Mouse (Mus musculus): ENCODE results near the gene Olfr944.

Olfr944 gene

GRCm38 (mm10) chr9:39201620-39202019, at the start of gene Olfr944:
TSS of gene Olfr944 (plus strand) at chr9:39201920.
- no peak for DNase-seq

DNA sequence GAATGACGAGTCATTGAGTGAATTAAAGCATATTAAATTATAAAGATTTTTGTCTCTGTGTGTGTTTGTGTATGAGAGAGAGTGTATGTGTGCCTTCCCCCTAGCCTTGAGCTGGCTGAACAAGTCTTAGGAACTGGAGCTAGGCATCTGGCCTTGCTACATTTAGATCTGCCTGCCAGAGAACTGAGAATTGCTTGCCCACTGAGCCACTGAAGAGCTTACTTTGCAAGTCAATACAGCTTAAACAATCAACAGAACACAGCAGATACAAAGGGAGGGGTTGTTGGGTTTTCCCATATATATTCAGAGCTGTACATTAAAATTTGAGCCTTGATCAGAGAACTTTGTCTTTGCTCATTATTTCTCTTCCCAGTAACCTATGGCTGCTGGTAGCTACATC, 49.3 kb upstream of the Olfr944 start:
- DNase-seq = peak; percentile 22

DNA sequence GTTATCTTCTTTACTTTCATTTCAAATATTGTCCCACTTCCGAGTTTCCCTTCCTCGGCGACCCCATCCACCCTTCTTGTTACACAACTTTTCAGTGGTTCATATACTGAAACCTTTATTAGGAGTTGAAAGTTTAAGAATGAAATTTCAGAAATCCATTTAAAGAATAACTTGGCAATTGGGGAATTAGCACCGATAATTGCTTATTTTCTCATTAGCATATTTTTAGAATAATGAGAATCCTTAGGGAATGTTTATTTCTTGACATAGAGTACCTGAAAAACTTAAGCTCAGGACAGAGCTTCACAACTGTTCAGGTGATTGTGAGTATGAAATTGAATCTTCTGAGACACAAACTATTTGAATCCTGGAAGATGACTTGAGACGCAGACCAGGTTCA, 35.7 kb upstream of the Olfr944 start, which contains the start of gene Olfr943:
Gene Olfr943 (plus strand): TSS at position 301 of the 400 bp plus-strand sequence.
- no peak for DNase-seq

- DNase-seq = no peak
Measured at GRCm38 (mm10) chr9:39249894-39250293, 48.2 kb downstream of the Olfr944 start, which contains the start of gene Olfr1537. TSS of gene Olfr1537 (minus strand) at chr9:39249994.

Data from heart, adult 11 months (tissue).